Mouse (Mus musculus) embryonic facial prominence, embryonic 13.5 days (tissue): ENCODE measurements at regions not wholly inside any gene's neighbourhood (a gene's known extent, or its start where the extent isn't known, plus 50 kb on each side); places are given as distances from the start of the nearest gene placed in this dataset.

Experiments
- ATAC-seq: fragments of 200-750 bp; cut with Nextera tagmentation; 2 replicates; pipeline ENCODE4 v1.8.0; 2017; ENCODE audit warnings: low read depth; ENCODE audit not compliant: insufficient number of reproducible peaks, insufficient read depth, low FRiP score, low TSS enrichment
- H3K27ac ChIP-seq: fragments of 300-500 bp; sonication (generic); 2 replicates; pipeline ENCODE4 v1.5.1; 2015; ENCODE audit warnings: moderate library complexity, mild to moderate bottlenecking, inconsistent platforms
- H3K27me3 ChIP-seq: fragments of 300-500 bp; sonication (generic); 2 replicates; pipeline ENCODE4 v1.6.1; 2015; ENCODE audit warnings: mild to moderate bottlenecking, inconsistent platforms
- H3K36me3 ChIP-seq: fragments of 300-500 bp; sonication (generic); 2 replicates; pipeline ENCODE4 v1.6.1; 2015; ENCODE audit warnings: mild to moderate bottlenecking, inconsistent platforms
- H3K4me1 ChIP-seq: fragments of 300-500 bp; sonication (generic); 2 replicates; pipeline ENCODE4 v1.6.1; 2015; ENCODE audit warnings: inconsistent platforms
- H3K4me2 ChIP-seq: fragments of 300-500 bp; sonication (generic); 2 replicates; pipeline ENCODE4 v1.6.1; 2015; ENCODE audit warnings: moderate library complexity, mild to moderate bottlenecking, inconsistent platforms
- H3K4me3 ChIP-seq: fragments of 300-500 bp; sonication (generic); 2 replicates; pipeline ENCODE4 v1.5.1; 2015; ENCODE audit warnings: mild to moderate bottlenecking, inconsistent platforms
- H3K9ac ChIP-seq: fragments of 300-500 bp; sonication (generic); 2 replicates; pipeline ENCODE4 v1.6.1; 2015; ENCODE audit warnings: mild to moderate bottlenecking, inconsistent platforms
- H3K9me3 ChIP-seq: fragments of 300-500 bp; sonication (generic); 2 replicates; pipeline ENCODE4 v1.6.1; 2016; ENCODE audit warnings: inconsistent platforms
- WGBS: fragments of 180-500 bp; shearing (Covaris S2); methylation state at CpG from one replicate; pipeline ENCODE4 v1.1.7; 2015; ENCODE audit warnings: mixed read lengths; 5-methylcytosine and 5-hydroxymethylcytosine counted together

- no peaks in the 10 kb centered on the region for H3K36me3 ChIP-seq
- no peak overlapping the region for H3K4me3 ChIP-seq
- no peak overlapping the region for H3K9ac ChIP-seq
- no peak for ATAC-seq
- H3K4me1 ChIP-seq: peaks cover 13% of the 10 kb centered on the region; the same call in 1 of the 2 replicates
- H3K27ac ChIP-seq: no peak overlapping the region
- 79% methylated on average over 3 of the region's 3 CpGs for WGBS
- H3K9me3 ChIP-seq: no peaks in the 10 kb centered on the region
- H3K4me2 ChIP-seq: no peak overlapping the region
- no peaks in the 10 kb centered on the region for H3K27me3 ChIP-seq
These were observed 263.9 kb downstream of the Pten start for GRCm38 (mm10) chr19:33021161-33021560.

- WGBS: 45% methylated on average over 2 of the region's 2 CpGs
- Histone ChIP-seq H3K27me3 (no peaks in the 10 kb centered on the region), H3K36me3 (no peaks in the 10 kb centered on the region), H3K27ac (no peak overlapping the region), H3K4me2 (no peak overlapping the region), H3K9ac (no peak overlapping the region), H3K9me3 (no peaks in the 10 kb centered on the region), H3K4me3 (no peak overlapping the region), H3K4me1 (peaks cover 13% of the 10 kb centered on the region; the same call in 1 of the 2 replicates)
- ATAC-seq: no peak
These were observed 265.6 kb downstream of the Pten start for GRCm38 (mm10) chr19:33022839-33023428.

- H3K4me3 ChIP-seq: no peak overlapping the region
- WGBS: 51% methylated on average over 5 of the region's 5 CpGs
- no peak overlapping the region for H3K4me2 ChIP-seq
- H3K27ac ChIP-seq: no peak overlapping the region
- no peaks in the 10 kb centered on the region for H3K36me3 ChIP-seq
- H3K27me3 ChIP-seq: no peaks in the 10 kb centered on the region
- no peak overlapping the region for H3K9ac ChIP-seq
- H3K9me3 ChIP-seq: no peaks in the 10 kb centered on the region
- no peak for ATAC-seq
- H3K4me1 ChIP-seq: 0 out of 2 replicates have a peak, but pooled peaks cover 6% of the 10 kb centered on the region
These were observed 272.6 kb downstream of the Pten start for GRCm38 (mm10) chr19:33029688-33030444.

GRCm38 (mm10) chr19:33040512-33040911 is 283.2 kb downstream of the Pten start:
- Histone ChIP-seq H3K27ac (no peak overlapping the region), H3K4me2 (no peak overlapping the region), H3K9ac (no peak overlapping the region), H3K4me1 (peaks cover 19% of the 10 kb centered on the region), H3K36me3 (no peaks in the 10 kb centered on the region), H3K4me3 (no peak overlapping the region), H3K27me3 (no peaks in the 10 kb centered on the region), H3K9me3 (no peaks in the 10 kb centered on the region)
- no peak for ATAC-seq
- 76% methylated on average over 5 of the region's 5 CpGs for WGBS

- Histone ChIP-seq H3K4me3 (no peak overlapping the region), H3K27me3 (no peaks in the 10 kb centered on the region), H3K36me3 (no peaks in the 10 kb centered on the region), H3K4me2 (no peak overlapping the region), H3K9me3 (no peaks in the 10 kb centered on the region), H3K9ac (no peak overlapping the region), H3K27ac (no peak overlapping the region), H3K4me1 (peaks cover 19% of the 10 kb centered on the region)
- no peak for ATAC-seq
- 66% methylated on average over 6 of the region's 6 CpGs for WGBS
These were observed 283.7 kb downstream of the Pten start for GRCm38 (mm10) chr19:33040991-33041390.

GRCm38 (mm10) chr19:33042760-33043159 is 285.5 kb downstream of the Pten start:
- Histone ChIP-seq H3K27me3 (no peaks in the 10 kb centered on the region), H3K9ac (no peak overlapping the region), H3K4me2 (no peak overlapping the region), H3K4me1 (peaks cover 14% of the 10 kb centered on the region), H3K4me3 (no peak overlapping the region), H3K27ac (no peak overlapping the region), H3K9me3 (no peaks in the 10 kb centered on the region), H3K36me3 (no peaks in the 10 kb centered on the region)
- 75% methylated on average over 2 of the region's 2 CpGs for WGBS
- no peak for ATAC-seq

GRCm38 (mm10) chr19:33043696-33044095 is 286.4 kb downstream of the Pten start:
- H3K27me3 ChIP-seq: no peaks in the 10 kb centered on the region
- no peak overlapping the region for H3K4me3 ChIP-seq
- H3K9me3 ChIP-seq: no peaks in the 10 kb centered on the region
- peaks cover 16% of the 10 kb centered on the region for H3K4me1 ChIP-seq
- H3K9ac ChIP-seq: no peak overlapping the region
- no peaks in the 10 kb centered on the region for H3K36me3 ChIP-seq
- no peak overlapping the region for H3K4me2 ChIP-seq
- ATAC-seq: no peak
- H3K27ac ChIP-seq: no peak overlapping the region
- 86% methylated on average over 3 of the region's 3 CpGs for WGBS

GRCm38 (mm10) chr19:33048754-33049442 is 291.6 kb downstream of the Pten start:
- no peak overlapping the region for H3K4me2 ChIP-seq
- 39% methylated on average over 9 of the region's 9 CpGs for WGBS
- no peak overlapping the region for H3K4me3 ChIP-seq
- 0 out of 2 replicates have a peak overlapping the region, but pooled peaks have one; percentile 17 for H3K27ac ChIP-seq
- no peaks in the 10 kb centered on the region for H3K27me3 ChIP-seq
- H3K4me1 ChIP-seq: peaks cover 6% of the 10 kb centered on the region; the same call in 1 of the 2 replicates
- H3K9me3 ChIP-seq: no peaks in the 10 kb centered on the region
- no peaks in the 10 kb centered on the region for H3K36me3 ChIP-seq
- no peak for ATAC-seq
- H3K9ac ChIP-seq: no peak overlapping the region

- ATAC-seq: no peak
- H3K4me1 ChIP-seq: peaks cover 12% of the 10 kb centered on the region
- WGBS: 71% methylated on average over 4 of the region's 4 CpGs
These were observed 296.0 kb downstream of the Pten start for GRCm38 (mm10) chr19:33053199-33053867.

GRCm38 (mm10) chr19:33056372-33056791 is 299.1 kb downstream of the Pten start:
- WGBS: 49% methylated on average over 10 of the region's 10 CpGs
- H3K9me3 ChIP-seq: no peaks in the 10 kb centered on the region

More at GRCm38 (mm10) chr19:33053199-33053867, 296.0 kb downstream of the Pten start:
- Histone ChIP-seq H3K27ac (no peak overlapping the region), H3K9ac (no peak overlapping the region), H3K36me3 (no peaks in the 10 kb centered on the region), H3K4me3 (no peak overlapping the region), H3K9me3 (no peaks in the 10 kb centered on the region), H3K27me3 (no peaks in the 10 kb centered on the region), H3K4me2 (no peak overlapping the region)

GRCm38 (mm10) chr19:33061006-33061405 is 303.7 kb downstream of the Pten start:
- Histone ChIP-seq H3K9me3 (no peaks in the 10 kb centered on the region), H3K9ac (no peak overlapping the region), H3K27ac (no peak overlapping the region), H3K4me3 (no peak overlapping the region), H3K36me3 (no peaks in the 10 kb centered on the region), H3K4me1 (peaks cover 22% of the 10 kb centered on the region), H3K4me2 (no peak overlapping the region), H3K27me3 (peaks cover 3% of the 10 kb centered on the region; the same call in 1 of the 2 replicates)
- no peak for ATAC-seq

More at GRCm38 (mm10) chr19:33056372-33056791, 299.1 kb downstream of the Pten start:
- Histone ChIP-seq H3K27me3 (no peaks in the 10 kb centered on the region), H3K27ac (no peak overlapping the region), H3K9ac (no peak overlapping the region), H3K4me3 (no peak overlapping the region), H3K4me1 (peaks cover 5% of the 10 kb centered on the region), H3K36me3 (no peaks in the 10 kb centered on the region), H3K4me2 (no peak overlapping the region)
- no peak for ATAC-seq
